Mouse (Mus musculus): ENCODE measurements around the gene Cyb5d1.

Cyb5d1 gene

GRCm38 (mm10) chr11:69404595-69405396 lies 9.4 kb upstream of the Cyb5d1 start:
- DNase-seq (ENCODE audit: low spot score in 2 of 2): peak; percentile 22 to 45

GRCm38 (mm10) chr11:69403691-69404594 lies 8.5 kb upstream of the Cyb5d1 start:
- peak in 1 of 2 experiments; percentile 37 for DNase-seq (ENCODE audit: low spot score in 2 of 2)

GRCm38 (mm10) chr11:69401987-69402386 lies 6.6 kb upstream of the Cyb5d1 start:
- DNase-seq (ENCODE audit: low spot score in 2 of 2): peak; percentile 29 to 39

- DNase-seq (ENCODE audit: low spot score in 2 of 2): peak; percentile 93 to 94
Observed at GRCm38 (mm10) chr11:69401210-69401637, 5.8 kb upstream of the Cyb5d1 start.

GRCm38 (mm10) chr11:69400083-69400850 lies 4.8 kb upstream of the Cyb5d1 start:
- peak; percentile 37 to 48 for DNase-seq (ENCODE audit: low spot score in 2 of 2)

- DNase-seq (ENCODE audit: low spot score in 2 of 2): peak in 1 of 2 experiments; percentile 47
Observed at GRCm38 (mm10) chr11:69399201-69400082, 4.0 kb upstream of the Cyb5d1 start.

GRCm38 (mm10) chr11:69398486-69399200 lies 3.2 kb upstream of the Cyb5d1 start:
- DNase-seq (ENCODE audit: low spot score in 2 of 2): peak; percentile 32 to 37

GRCm38 (mm10) chr11:69398059-69398458 lies 2.6 kb upstream of the Cyb5d1 start, which contains the start of gene Tmem88:
Tmem88 (minus strand) TSS chr11:69398234.
- peak; percentile 35 to 54 for DNase-seq (ENCODE audit: low spot score in 2 of 2)

GRCm38 (mm10) chr11:69397581-69398057 lies 2.2 kb upstream of the Cyb5d1 start:
- peak; percentile 50 to 58 for DNase-seq (ENCODE audit: low spot score in 2 of 2)

GRCm38 (mm10) chr11:69396772-69397171 lies 1.3 kb upstream of the Cyb5d1 start:
- peak; percentile 46 to 59 for DNase-seq (ENCODE audit: low spot score in 2 of 2)

- peak; percentile 98 for DNase-seq (ENCODE audit: low spot score in 2 of 2)
Observed at GRCm38 (mm10) chr11:69395634-69396373, 373 bp upstream of the Cyb5d1 start.

- DNase-seq (ENCODE audit: low spot score in 2 of 2): peak in 1 of 2 experiments; percentile 25
Observed at GRCm38 (mm10) chr11:69394591-69395167, 752 bp downstream of the Cyb5d1 start.

GRCm38 (mm10) chr11:69390400-69391034 lies 4.9 kb downstream of the Cyb5d1 start:
- DNase-seq (ENCODE audit: low spot score in 2 of 2): peak; percentile 77 to 81

- peak; percentile 78 to 81 for DNase-seq (ENCODE audit: low spot score in 2 of 2)
Observed at GRCm38 (mm10) chr11:69389531-69390399, 5.7 kb downstream of the Cyb5d1 start.

GRCm38 (mm10) chr11:69388680-69389079 lies 6.8 kb downstream of the Cyb5d1 start:
- no peak for DNase-seq (ENCODE audit: low spot score in 2 of 2)

GRCm38 (mm10) chr11:69386758-69387157 lies 8.7 kb downstream of the Cyb5d1 start:
- no peak for DNase-seq (ENCODE audit: low spot score in 2 of 2)

GRCm38 (mm10) chr11:69384979-69385378 lies 10.5 kb downstream of the Cyb5d1 start:
- DNase-seq (ENCODE audit: low spot score in 2 of 2): no peak
